Mouse (Mus musculus): Measurements from ENCODE around the gene Cdkl3.
"Not testable (repeated sequence)": the region's sequence is repeated elsewhere in the genome, so short reads cannot be mapped to it uniquely, and the experiment has no call there.

Gene Cdkl3

DNA sequence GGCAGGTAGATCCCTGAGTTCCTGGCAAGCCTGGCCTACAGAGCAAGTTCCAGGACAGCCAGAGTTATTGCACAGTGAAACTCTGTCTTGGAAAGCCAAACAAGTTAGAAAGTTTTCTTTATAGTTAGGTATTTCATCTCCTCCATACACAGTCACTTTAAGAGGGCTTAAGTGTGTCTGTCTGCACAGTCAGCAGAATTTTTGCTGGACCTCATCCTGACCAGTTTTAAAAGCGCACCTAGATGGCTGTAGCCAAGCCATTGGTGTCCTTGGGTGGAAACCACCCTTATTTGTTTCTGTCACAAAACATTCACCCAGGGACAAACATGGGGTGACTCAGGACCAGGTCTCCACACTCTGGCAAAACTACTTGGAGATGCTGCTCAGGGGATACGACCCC, 76.6 kb downstream of the Cdkl3 start:
- DNase-seq = no peak

- no peak for DNase-seq
These were observed 81.8 kb downstream of the Cdkl3 start for GRCm38 (mm10) chr11:52085857-52086203.

DNA sequence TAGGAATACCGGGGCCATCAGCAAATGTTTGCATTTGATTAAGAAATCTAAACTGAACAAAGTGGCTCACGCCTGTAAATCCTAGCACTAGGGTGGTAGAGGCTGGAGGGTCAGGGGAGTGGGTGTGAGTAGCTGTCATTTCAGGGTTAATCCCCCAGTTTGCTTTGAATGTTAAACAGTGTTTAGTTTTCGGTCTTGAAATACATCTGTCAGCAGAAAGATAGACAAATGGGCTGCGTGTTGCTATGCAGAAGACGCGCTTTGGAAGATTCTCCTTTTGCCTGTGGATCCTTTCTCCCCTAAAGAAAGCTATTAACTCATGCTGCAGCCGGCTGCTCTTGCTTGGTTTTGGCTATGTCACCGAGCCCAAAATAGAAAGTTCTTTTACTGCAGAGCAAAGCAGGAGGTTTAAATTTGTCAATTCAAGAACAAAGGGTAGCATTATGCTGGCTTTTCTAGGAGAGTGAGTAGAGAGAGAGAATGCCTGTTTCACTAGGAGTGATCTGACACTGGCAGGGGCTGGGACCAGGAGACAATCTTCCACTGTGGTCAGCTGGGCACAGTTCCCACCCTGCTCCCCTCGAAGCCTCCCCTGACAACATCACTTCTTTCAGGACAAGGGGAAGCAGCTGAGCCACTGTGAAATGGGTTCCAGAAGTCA, 82.3 kb downstream of the Cdkl3 start:
- no peak for DNase-seq

DNA sequence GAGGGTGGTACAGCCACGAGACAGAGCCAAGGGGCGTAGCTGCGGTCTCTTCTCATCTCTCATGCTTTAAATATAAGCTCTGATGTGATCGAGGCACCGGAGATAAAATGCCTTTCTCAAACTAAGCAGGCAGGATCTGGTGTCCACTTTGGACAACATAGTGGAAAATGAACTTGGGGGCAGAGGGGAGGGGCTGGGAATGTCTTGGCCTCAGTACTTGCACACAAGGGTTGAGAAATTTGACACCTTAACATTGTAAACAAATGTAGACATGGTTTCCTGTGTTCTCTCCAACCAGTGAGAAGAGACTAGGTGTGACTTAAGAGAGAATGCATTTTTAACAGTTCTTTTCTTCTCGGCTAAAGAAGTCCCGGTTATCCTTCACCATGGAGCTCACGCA, 85.3 kb downstream of the Cdkl3 start:
- no peak for DNase-seq

GRCm38 (mm10) chr11:52091261-52091660, 87.2 kb downstream of the Cdkl3 start:
- DNase-seq = no peak

DNA sequence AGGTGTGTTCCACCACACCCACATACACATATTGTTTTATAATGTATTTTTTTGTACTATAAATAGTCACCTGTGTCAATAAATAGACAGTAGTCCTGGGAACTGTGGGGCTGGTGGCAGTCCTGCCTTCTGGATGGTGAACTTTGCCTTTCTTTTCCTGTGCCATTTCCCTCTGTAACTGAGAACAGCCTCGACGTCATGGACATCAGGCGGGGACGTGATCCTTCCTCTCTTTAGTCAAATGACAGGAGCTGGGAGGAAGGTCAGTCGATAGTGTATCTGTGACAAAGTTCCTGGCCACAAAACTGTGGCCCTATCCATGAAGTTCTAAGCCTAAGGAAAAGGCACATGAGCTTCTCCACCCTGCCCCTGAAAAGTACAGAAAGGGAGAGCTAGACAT, 90.5 kb downstream of the Cdkl3 start:
- DNase-seq = no peak

DNA sequence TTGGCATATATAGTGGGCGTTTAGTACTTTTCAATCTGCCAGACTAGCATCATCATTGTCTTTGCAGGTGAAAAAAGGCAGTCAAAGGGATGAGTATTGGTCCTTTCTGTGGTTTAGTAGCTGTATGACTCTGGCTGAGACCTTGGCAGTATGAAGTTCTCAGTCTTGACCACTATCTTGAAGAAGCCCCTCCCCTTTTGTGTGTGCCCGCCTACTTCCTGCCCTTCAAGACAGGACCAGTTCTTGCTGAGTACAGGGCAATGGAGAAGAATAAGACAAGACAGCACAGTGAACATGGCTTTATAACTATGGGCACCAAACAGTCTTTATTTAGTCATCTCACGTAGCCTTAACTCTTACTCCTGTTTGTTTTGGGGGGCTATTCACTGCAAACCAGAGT, 93.0 kb downstream of the Cdkl3 start:
- DNase-seq = no peak

GRCm38 (mm10) chr11:52097596-52097995, 93.6 kb downstream of the Cdkl3 start:
- DNase-seq = no peak

DNA sequence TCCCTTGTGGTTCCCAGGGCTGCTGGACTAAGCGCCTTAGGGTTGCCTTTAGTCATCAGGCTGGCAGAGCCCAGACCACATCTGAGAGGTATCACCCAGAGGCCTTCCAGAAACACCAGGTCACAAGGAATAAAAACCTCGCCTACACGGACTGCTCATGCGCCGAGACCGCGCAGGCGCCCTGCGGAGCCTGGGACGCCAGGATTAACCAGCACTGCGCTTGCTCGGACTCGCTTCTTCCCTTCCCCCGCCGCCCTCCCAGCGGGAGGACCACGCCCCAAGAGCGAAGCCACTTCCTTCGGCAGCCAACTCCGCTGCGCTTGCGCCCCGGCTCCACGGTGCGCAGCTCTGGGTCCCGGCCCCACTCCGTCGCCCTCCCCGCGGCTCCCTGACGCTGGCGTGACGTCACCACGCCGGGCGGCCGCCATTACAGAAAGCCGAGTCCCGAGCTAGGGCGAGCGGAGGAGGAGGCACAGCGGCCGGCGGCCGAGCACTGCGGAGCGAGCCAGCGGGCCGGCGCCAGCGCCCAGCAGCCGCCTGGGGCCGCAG, 94.5 kb downstream of the Cdkl3 start, which contains the start of gene Ppp2ca:
Gene Ppp2ca (plus strand): TSS at position 284 of the 549 bp plus-strand sequence.
- peak; percentile 93 to 98 for DNase-seq

- peak in 1 of 2 experiments; percentile 66 for DNase-seq
These were observed 95.2 kb downstream of the Cdkl3 start for GRCm38 (mm10) chr11:52099031-52099761.

- no peak for DNase-seq
These were observed 95.8 kb downstream of the Cdkl3 start for GRCm38 (mm10) chr11:52099771-52100219.

GRCm38 (mm10) chr11:52102977-52103376, 99.0 kb downstream of the Cdkl3 start:
- no peak for DNase-seq

DNA sequence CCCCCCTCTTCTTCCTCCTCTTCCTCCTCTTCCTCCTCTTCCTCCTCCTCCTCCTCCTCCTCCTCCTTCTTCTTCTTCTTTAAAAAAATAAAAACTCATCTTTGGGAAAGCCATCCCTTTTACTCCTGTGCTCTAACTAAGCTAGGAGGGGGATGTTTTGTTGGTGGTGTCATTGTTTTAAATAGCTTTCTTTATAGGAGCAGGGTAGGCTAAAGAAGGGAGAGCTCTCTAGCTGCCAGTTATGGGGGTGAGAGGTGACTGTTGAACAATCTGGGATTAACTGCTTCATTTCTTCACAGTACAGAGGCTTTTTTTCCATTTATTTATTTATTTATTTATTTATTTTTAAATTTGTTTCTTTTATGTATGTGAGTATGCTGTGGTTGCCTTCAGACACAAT, 101.5 kb downstream of the Cdkl3 start:
- no peak for DNase-seq

DNA sequence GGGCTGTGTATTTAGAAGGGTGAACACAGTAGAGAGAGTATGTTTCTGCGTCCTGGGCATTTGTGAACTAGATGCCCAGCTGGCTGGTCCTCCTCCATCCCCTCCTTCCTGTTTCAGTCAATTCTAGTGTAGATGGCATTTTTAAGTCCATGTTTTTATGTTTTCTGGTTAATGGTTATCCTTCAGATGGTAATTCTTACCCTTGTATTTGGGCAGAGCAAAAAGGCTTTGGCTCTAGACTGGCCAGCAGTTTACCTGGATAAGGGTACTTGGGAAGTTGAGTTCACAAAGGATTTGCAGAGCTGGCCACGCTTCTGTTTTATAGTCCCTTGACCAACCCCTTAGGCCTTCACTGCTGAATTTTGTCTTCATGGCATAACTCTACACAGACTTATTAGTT, 102.0 kb downstream of the Cdkl3 start:
- DNase-seq = no peak

DNA sequence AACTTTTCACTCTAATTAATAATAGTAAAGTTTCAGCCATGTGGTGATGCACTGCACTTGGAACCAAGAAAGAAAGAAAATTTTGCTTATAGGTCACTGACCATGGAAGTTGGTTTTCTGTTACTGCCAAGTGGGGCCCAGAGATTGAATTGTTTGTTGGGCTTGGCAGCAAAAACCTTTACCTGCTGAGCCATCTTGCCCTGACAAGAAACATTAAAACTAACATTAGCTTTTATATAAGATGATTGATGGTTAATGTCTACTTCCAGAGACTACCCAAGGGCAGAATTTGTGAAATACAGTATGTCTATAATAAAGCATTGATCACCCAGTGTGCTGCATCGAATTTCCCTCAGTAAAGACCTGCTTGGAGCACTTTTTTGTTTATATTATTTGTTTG, 102.4 kb downstream of the Cdkl3 start:
- no peak for DNase-seq

- no peak for DNase-seq
These were observed 104.8 kb downstream of the Cdkl3 start for GRCm38 (mm10) chr11:52108796-52109195.

- no peak for DNase-seq
These were observed 105.4 kb downstream of the Cdkl3 start for GRCm38 (mm10) chr11:52109421-52109820.

DNA sequence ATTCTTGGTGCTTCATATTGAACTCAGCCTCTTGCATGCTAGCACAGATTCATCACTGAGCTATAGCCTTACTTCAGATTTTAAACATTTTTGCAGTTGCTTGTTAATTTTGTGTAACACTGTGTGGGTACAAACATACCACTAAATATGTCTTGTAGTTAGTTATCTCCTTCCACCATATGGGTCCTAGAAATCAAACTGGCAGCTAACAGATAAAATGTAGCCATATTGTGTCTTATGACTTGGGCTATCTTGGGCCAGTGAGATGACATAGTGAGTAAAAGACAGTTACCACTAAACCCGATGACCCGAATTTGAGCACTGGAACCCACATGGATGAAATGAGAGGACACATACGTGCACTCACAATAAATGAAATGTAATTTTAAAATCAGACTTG, 111.5 kb downstream of the Cdkl3 start:
- DNase-seq = no peak

DNA sequence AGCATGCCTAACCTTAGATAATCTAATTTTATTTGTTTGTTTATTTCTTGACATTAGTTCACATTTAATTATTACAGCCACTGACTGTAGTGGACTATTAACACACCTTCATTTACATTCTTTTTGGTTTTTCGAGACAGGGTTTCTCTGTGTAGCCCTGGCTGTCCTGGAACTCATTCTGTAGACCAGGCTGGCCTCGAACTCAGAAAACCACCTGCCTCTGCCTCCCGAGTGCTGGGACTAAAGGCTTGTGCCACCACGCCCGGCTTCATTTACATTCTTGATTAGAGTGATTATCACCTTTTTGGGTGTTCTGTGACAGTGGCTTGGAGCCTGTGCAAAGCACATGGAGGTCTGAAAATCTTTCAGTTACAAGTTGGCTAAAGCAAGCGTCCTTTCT, 112.1 kb downstream of the Cdkl3 start:
- not testable (repeated sequence) for DNase-seq

- no peak for DNase-seq
These were observed 113.1 kb downstream of the Cdkl3 start for GRCm38 (mm10) chr11:52117156-52117555.

DNA sequence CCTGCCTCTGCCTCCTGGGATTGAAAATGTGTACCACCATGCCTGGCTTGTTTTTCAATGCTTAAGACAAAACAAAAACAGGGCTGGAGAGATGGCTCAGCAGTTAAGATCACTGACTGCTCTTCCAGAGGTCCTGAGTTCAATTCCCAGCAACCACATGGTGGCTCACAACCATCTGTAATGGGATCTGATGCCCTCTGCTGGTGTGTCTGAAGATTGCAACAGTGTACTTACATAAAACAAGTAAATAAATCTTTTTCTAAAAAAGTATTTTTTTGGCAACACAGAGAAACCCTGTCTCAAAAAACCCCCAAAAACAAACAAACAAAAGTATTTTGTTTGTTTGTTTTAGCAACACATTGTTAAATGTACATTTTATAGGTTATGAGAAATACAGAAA, 116.4 kb downstream of the Cdkl3 start:
- DNase-seq = not testable (repeated sequence)

- no peak for DNase-seq
These were observed 118.0 kb downstream of the Cdkl3 start for GRCm38 (mm10) chr11:52122045-52122444.

DNA sequence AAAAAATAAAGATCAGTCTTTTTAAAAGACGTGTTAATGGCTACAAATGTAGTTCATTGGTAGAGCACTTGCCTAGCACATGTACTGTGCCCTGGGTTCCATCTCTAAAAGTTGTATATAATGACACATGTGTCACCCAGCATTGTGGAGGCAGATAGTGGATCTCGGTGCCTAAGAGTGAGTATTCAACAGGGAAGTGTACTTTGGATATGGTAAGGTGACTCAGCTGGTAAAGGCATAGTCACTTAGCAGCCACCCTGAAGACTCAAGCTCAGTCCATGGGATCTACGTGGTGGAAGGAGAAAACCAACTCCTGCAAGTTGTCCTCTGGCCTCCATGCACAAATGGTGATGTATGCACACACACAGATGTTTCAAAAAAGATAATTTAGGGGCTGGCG, 120.4 kb downstream of the Cdkl3 start:
- no peak for DNase-seq

GRCm38 (mm10) chr11:52127169-52127568, 123.1 kb downstream of the Cdkl3 start:
- DNase-seq = no peak

Data from spleen, adult 18-20 months (tissue).